Mouse (Mus musculus) liver, postnatal 0 days (tissue): ENCODE results near the gene Podn.

Experiments
- CTCF ChIP-seq: sonication (generic); IDR thresholded peaks from 2 replicates; pipeline ENCODE4 v1.5.1; 2016; ENCODE audit warnings: antibody characterized with exemption, low read depth
- EP300 ChIP-seq: IDR thresholded peaks from 2 replicates; pipeline ENCODE4 v1.6.1; 2016; ENCODE audit warnings: antibody characterized with exemption, low read depth, mild to moderate bottlenecking

DNA sequence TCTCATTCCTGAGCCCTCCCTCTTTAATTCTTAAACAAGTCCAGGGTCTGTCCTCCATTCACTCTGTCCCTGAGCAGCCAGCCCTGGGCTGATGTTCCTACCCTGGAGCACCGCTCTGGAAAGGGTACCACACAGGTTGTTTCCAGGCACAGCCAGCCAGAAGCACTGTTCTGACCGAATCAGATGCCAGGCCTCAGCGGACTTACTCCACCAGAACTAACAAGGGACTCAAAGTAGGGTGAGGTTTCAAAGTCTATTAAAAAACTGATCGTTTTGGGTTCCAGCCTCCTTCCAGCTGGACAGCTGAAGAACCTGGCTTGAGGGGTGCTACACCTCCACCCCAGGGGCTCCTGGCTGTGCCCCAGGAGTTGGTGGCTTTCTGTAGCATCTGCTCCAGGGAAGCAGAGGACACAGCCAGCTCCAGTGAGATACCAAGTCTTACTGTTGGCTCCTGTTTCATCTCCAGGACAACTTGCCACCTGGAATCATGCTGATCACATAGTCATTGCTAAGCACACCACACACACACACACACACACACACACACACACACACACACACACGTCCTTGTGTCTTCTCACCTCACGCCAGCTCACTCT lies 116.1 kb downstream of the Podn start:
- TF ChIP-seq EP300: no peak
- TF ChIP-seq CTCF: no peak
